Mouse (Mus musculus) 3134 (cell line): ENCODE measurements at regions not wholly inside any gene's neighbourhood (a gene's known extent, or its start where the extent isn't known, plus 50 kb on each side); places are given as distances from the start of the nearest gene placed in this dataset.
"Not testable (repeated sequence)": the region's sequence is repeated elsewhere in the genome, so short reads cannot be mapped to it uniquely, and the experiment has no call there.

Experiments used
- DNase-seq: peaks from one replicate; pipeline ENCODE4 v3.0.0-alpha.2; 2011; ENCODE audit warnings: low spot score; ENCODE audit not compliant: insufficient read length; ENCODE audit errors: extremely low read depth

- not testable (repeated sequence) for DNase-seq
Observed at GRCm38 (mm10) chr13:3216070-3216469, 321.8 kb upstream of the Gdi2 start.

- DNase-seq: not testable (repeated sequence)
Observed at GRCm38 (mm10) chr13:3221005-3221621, 316.8 kb upstream of the Gdi2 start.

GRCm38 (mm10) chr13:3221622-3222021 is 316.2 kb upstream of the Gdi2 start:
- DNase-seq: peak; percentile 0

GRCm38 (mm10) chr13:3258379-3258778 is 279.5 kb upstream of the Gdi2 start:
- DNase-seq: no peak

GRCm38 (mm10) chr13:3276130-3276529 is 261.7 kb upstream of the Gdi2 start:
- DNase-seq: not testable (repeated sequence)
